Mouse (Mus musculus): ENCODE measurements around the gene Magt1. TPM values are rescaled to one million over a fixed set of nuclear protein-coding genes. Genes with fewer than 3 reads are reported as not detected.

Gene Magt1
- polyA plus RNA-seq, 1 experiment from 2014 or later: 29.1 TPM

- 58% methylated on average over 2 of the region's 2 CpGs for WGBS (ENCODE audit: insufficient replicate concordance)
- Histone ChIP-seq H3K4me2 (no peak overlapping the region), H3K9ac (no peak overlapping the region), H3K27ac (replicated peaks) (no peak overlapping the region), H3K4me3 (replicated peaks) (no peak overlapping the region), H3K9me3 (replicated peaks) (no peaks in the 10 kb centered on the region), H3K27me3 (no peaks in the 10 kb centered on the region), H3K4me1 (replicated peaks) (no peaks in the 10 kb centered on the region), H3K36me3 (replicated peaks) (no peaks in the 10 kb centered on the region)
- no peak for ATAC-seq (ENCODE audit: insufficient read depth)
Observed at GRCm38 (mm10) chrX:105953999-105954398, 57.7 kb downstream of the Magt1 start.

DNA sequence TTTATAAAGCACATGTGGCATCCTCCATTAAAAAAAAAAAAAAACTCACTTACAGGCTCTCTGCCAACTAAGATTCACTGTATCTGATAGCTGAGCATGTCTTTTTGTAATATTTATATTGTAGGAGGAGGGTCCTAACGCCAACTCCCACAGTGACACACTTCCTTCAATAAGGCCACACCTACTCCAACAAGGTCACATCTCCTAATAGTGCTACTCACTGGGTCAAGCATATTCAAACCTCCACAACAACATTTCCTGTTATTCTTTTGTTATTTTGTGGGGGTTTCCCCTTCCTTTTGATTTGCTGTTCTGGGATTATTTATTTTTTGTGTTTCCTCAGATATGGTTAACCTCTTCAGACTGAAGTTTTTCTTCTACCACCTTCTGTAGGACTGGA is 65.3 kb downstream of the Magt1 start:
- H3K27me3 ChIP-seq: no peaks in the 10 kb centered on the region
- H3K9me3 ChIP-seq (replicated peaks): no peaks in the 10 kb centered on the region
- ATAC-seq (ENCODE audit: insufficient read depth): no peak
- H3K4me2 ChIP-seq: no peak overlapping the region
- no peaks in the 10 kb centered on the region for H3K4me1 ChIP-seq (replicated peaks)
- WGBS (ENCODE audit: insufficient replicate concordance): 31% methylated on average over 1 of the region's 1 CpGs
- no peak overlapping the region for H3K4me3 ChIP-seq (replicated peaks)
- H3K36me3 ChIP-seq (replicated peaks): no peaks in the 10 kb centered on the region
- H3K9ac ChIP-seq: no peak overlapping the region
- H3K27ac ChIP-seq (replicated peaks): no peak overlapping the region

DNA sequence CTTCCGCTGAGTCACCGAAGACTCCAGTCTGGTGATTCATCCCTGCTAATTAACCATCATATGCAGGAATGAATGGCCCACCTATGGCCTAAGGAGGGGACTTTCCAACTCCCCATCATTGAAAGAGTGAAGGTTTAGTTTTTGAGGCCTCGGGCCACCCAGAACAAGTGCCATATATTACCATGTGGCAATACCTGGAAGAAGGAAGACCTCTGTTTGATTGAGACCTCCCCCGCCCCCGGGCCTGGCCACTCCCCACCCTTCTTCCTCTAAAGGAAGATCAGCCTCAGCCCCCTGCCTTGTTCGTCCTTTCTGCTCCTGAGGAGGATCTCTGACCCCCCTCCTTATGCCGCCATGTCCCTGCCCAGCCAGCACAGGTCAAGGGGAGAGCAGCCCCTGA is 72.5 kb downstream of the Magt1 start:
- ATAC-seq (ENCODE audit: insufficient read depth): no peak
- no peaks in the 10 kb centered on the region for H3K9me3 ChIP-seq (replicated peaks)
- no peak overlapping the region for H3K4me2 ChIP-seq
- H3K4me1 ChIP-seq (replicated peaks): no peaks in the 10 kb centered on the region
- H3K27ac ChIP-seq (replicated peaks): no peak overlapping the region
- 74% methylated on average over 7 of the region's 7 CpGs for WGBS (ENCODE audit: insufficient replicate concordance)
- H3K36me3 ChIP-seq (replicated peaks): no peaks in the 10 kb centered on the region
- no peak overlapping the region for H3K4me3 ChIP-seq (replicated peaks)
- H3K9ac ChIP-seq: no peak overlapping the region
- no peaks in the 10 kb centered on the region; the same call in 1 of the 2 replicates for H3K27me3 ChIP-seq

GRCm38 (mm10) chrX:105937736-105938135 is 74.0 kb downstream of the Magt1 start:
- WGBS (ENCODE audit: insufficient replicate concordance): 53% methylated on average over 2 of the region's 2 CpGs
- Histone ChIP-seq H3K9me3 (replicated peaks) (no peaks in the 10 kb centered on the region), H3K27me3 (no peaks in the 10 kb centered on the region; the same call in 1 of the 2 replicates), H3K4me1 (replicated peaks) (no peaks in the 10 kb centered on the region), H3K27ac (replicated peaks) (no peak overlapping the region), H3K4me2 (no peak overlapping the region), H3K9ac (no peak overlapping the region), H3K4me3 (replicated peaks) (no peak overlapping the region), H3K36me3 (replicated peaks) (no peaks in the 10 kb centered on the region)
- ATAC-seq (ENCODE audit: insufficient read depth): no peak

DNA sequence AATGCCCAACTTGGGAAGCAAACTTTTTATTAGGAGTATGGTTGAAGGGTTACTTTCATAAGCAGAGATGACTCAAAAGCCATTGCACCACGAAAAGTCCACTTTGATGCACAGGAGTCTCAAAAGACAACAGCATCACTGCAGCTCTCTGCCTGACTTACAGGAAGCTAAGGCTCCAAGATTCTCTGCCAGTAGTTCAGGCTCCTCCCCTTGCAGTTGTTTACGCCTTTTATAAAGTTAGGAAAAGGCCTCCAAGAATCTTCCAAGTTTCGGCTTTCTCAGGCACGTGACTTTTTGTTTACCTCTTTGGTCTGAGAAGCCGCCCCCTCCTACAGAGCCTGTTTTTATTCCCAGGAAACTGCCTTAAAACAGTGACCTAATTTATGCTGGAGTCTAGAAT is 77.4 kb downstream of the Magt1 start:
- Histone ChIP-seq H3K9ac (no peak overlapping the region), H3K27me3 (no peaks in the 10 kb centered on the region), H3K4me1 (replicated peaks) (peaks cover 4% of the 10 kb centered on the region), H3K4me2 (no peak overlapping the region), H3K4me3 (replicated peaks) (no peak overlapping the region), H3K36me3 (replicated peaks) (no peaks in the 10 kb centered on the region), H3K27ac (replicated peaks) (no peak overlapping the region), H3K9me3 (replicated peaks) (no peaks in the 10 kb centered on the region)
- no peak for ATAC-seq (ENCODE audit: insufficient read depth)
- 66% methylated on average over 5 of the region's 5 CpGs for WGBS (ENCODE audit: insufficient replicate concordance)

- H3K36me3 ChIP-seq (replicated peaks): no peaks in the 10 kb centered on the region
- no peaks in the 10 kb centered on the region for H3K27me3 ChIP-seq
- peaks cover 23% of the 10 kb centered on the region for H3K4me1 ChIP-seq (replicated peaks)
- peak overlapping the region; percentile 74 for H3K4me3 ChIP-seq (replicated peaks)
- WGBS (ENCODE audit: insufficient replicate concordance): 33% methylated on average over 8 of the region's 8 CpGs
- H3K9me3 ChIP-seq (replicated peaks): no peaks in the 10 kb centered on the region
- no peak overlapping the region for H3K9ac ChIP-seq
- H3K27ac ChIP-seq (replicated peaks): no peak overlapping the region
- ATAC-seq (ENCODE audit: insufficient read depth): peak; percentile 22
- H3K4me2 ChIP-seq: peak overlapping the region; percentile 72
Observed at GRCm38 (mm10) chrX:105929478-105930038, 82.1 kb downstream of the Magt1 start.

DNA sequence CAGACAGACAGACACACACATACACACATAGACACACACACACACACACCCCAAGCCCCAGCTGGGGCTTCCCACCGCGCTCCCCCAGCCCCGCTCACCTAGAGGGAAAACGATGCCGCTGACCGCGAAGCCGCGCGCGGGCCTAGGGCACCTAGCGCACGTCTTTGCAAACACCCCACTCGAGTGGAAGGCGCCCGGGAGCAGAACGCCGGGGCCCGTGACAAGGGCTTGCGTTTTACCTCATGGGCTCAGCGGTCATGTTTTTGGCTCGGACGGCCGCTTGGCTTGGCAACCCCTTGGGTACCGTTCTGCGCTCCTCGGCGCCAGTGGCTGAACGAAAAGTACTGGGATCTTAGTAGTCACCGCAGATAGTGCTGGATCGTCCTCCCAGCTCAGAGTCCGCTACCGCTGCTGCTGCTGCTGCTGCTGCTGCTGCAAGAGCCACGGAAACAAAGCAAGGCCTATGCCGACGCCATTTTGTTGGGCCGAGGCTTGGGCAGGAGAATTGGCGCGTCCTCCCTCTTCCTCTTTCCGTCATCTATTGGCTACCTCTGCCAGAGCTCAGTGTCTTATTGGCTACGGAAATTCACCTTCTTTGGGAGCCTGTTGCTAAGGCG is 82.7 kb downstream of the Magt1 start, which contains the start of gene Atrx:
Atrx (minus strand) TSS at position 543 of the 617 bp plus-strand sequence.
- H3K9me3 ChIP-seq (replicated peaks): no peaks in the 10 kb centered on the region
- peak within 1 kb of the TSS; percentile 72 for H3K9ac ChIP-seq
- 26% methylated on average over 42 of the region's 42 CpGs for WGBS (ENCODE audit: insufficient replicate concordance)
- H3K36me3 ChIP-seq (replicated peaks): no peaks in the 10 kb centered on the region
- H3K4me1 ChIP-seq (replicated peaks): peaks cover 23% of the 10 kb centered on the region
- H3K4me3 ChIP-seq (replicated peaks): peak within 1 kb of the TSS; percentile 74
- H3K4me2 ChIP-seq: peak within 1 kb of the TSS; percentile 72
- peak within 1 kb of the TSS; percentile 78 for H3K27ac ChIP-seq (replicated peaks)
- no peaks in the 10 kb centered on the region for H3K27me3 ChIP-seq
- peak; percentile 94 for ATAC-seq (ENCODE audit: insufficient read depth)

GRCm38 (mm10) chrX:105927941-105928860 is 83.5 kb downstream of the Magt1 start:
- H3K4me1 ChIP-seq (replicated peaks): peaks cover 23% of the 10 kb centered on the region
- 13% methylated on average over 51 of the region's 69 CpGs for WGBS (ENCODE audit: insufficient replicate concordance)
- H3K9me3 ChIP-seq (replicated peaks): no peaks in the 10 kb centered on the region
- peak overlapping the region; percentile 78 for H3K27ac ChIP-seq (replicated peaks)
- H3K4me2 ChIP-seq: peak overlapping the region; percentile 72
- no peaks in the 10 kb centered on the region for H3K27me3 ChIP-seq
- peak overlapping the region; percentile 74 for H3K4me3 ChIP-seq (replicated peaks)
- ATAC-seq (ENCODE audit: insufficient read depth): peak; percentile 36
- peak overlapping the region; percentile 72 for H3K9ac ChIP-seq
- H3K36me3 ChIP-seq (replicated peaks): no peaks in the 10 kb centered on the region

- Histone ChIP-seq H3K4me2 (peak overlapping the region; percentile 72), H3K27ac (replicated peaks) (no peak overlapping the region), H3K9me3 (replicated peaks) (no peaks in the 10 kb centered on the region), H3K4me1 (replicated peaks) (peaks cover 23% of the 10 kb centered on the region), H3K27me3 (no peaks in the 10 kb centered on the region), H3K36me3 (replicated peaks) (no peaks in the 10 kb centered on the region), H3K9ac (no peak overlapping the region), H3K4me3 (replicated peaks) (0 out of 2 replicates have a peak overlapping the region, but pooled peaks have one; percentile 0)
- no peak for ATAC-seq (ENCODE audit: insufficient read depth)
- 25% methylated on average over 12 of the region's 12 CpGs for WGBS (ENCODE audit: insufficient replicate concordance)
Observed at GRCm38 (mm10) chrX:105926121-105926735, 85.5 kb downstream of the Magt1 start.

DNA sequence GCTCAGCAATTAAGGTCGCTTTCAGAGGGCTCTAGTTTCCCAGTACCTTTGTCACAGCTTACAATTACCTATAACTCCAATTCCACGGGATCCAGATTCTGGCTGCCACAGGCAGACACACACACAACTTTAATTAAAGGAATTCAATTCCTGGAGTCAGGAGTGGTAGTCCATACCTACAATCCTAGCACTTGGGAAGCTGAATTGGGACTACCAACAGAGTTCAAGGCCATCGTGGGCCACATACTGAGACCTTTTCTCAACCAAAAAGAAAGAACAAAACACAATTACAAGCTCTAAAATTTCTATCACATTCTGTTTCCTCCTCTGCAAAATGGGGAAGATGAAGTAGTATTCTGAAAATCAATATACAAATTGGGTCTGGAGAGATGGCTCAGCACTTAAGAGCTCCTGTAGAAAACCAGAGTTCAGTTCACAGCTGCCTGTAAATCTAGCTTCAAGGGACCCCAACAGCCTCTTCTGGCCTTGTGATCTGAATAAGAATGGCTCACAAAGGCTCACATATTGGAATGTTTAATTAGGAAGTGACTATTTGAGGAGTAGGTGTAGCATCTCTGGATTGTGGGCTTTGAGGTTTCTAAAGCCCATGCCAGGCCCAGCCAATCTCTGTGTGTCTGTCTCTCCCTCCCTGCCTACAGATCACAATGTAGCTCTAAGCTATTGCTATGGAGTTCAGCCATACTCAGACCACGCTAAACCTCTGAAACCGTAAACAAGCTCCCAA is 87.2 kb downstream of the Magt1 start:
- Histone ChIP-seq H3K9me3 (replicated peaks) (no peaks in the 10 kb centered on the region), H3K36me3 (replicated peaks) (no peaks in the 10 kb centered on the region), H3K9ac (no peak overlapping the region), H3K4me1 (replicated peaks) (peaks cover 20% of the 10 kb centered on the region), H3K27me3 (no peaks in the 10 kb centered on the region), H3K4me2 (no peak overlapping the region), H3K27ac (replicated peaks) (no peak overlapping the region), H3K4me3 (replicated peaks) (no peak overlapping the region)
- 73% methylated on average over 5 of the region's 5 CpGs for WGBS (ENCODE audit: insufficient replicate concordance)
- no peak for ATAC-seq (ENCODE audit: insufficient read depth)

All from liver, embryonic 15.5 days (tissue).